Mouse (Mus musculus): ENCODE measurements around the gene Polr3h. TPM values are rescaled to one million over a fixed set of nuclear protein-coding genes. Genes with fewer than 3 reads are reported as not detected.
A peak's percentile ranks its signal among the peaks of the same experiment; 100 is the strongest.
"Not testable (repeated sequence)": the region's sequence is repeated elsewhere in the genome, so short reads cannot be mapped to it uniquely, and the experiment has no call there.

Polr3h gene
- total RNA-seq, 2 experiments from 2014 or later, result 5.8 to 7.2 TPM

DNA sequence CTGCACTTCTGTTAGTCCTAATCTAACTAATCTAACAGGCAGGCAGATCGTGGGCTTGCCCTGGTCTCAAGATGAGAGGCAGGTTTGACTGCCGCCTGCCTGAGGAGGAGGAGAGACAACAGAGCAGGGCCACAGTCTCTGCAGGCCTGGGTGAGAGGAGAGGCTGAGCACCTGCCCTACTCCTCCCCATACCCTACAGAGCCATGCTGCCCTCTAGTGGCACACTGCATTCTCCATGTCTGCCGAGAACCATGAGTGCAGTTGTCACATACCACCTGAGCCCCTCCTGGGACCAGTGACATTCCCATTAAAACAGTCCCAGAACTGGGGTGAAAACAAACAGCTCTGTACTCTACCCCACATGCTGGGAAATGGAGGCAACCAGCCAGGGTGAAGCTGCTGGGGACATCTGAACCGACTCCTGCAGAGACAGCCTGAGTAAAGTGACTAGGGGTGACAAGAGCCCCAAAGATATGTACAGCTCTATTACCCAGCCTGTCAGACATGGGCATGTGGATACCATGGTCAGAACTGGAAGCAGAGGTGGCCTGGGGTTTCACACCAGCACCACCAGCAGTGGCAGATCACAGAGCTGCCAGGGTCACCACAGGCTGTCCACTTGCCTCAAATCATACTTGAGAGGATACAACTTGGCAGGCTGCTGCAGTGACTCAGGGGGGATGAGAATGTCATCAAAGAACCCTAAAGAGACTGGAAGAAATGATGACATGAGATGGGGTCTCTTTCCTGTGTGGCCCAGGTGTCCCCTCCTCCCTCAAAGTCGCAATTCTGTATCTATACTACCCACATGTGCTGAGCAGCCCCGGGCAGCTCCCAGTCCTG is 8.2 kb downstream of the Polr3h start:
- DNase-seq (ENCODE audit: low spot score), result peak; percentile 83

DNA sequence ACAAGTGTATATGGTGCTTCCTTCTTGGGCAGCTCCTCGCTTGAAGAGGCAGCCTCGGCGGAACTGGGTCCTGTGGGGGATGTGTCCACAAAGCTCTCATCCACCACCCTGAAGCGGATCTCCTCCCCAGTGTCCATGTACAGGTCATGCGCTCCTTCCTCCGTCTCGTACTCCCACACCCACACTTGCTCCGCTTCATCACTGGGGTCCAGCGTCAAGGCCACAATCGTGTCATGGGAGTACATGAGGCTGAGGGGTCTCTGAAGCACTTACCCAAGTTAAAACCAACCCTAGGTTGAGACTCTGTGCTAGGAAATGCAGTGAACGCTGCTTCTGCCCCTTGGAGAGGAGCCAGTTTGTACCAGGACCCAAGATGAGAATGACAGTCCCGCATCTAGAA is 8.8 kb downstream of the Polr3h start:
- DNase-seq (ENCODE audit: low spot score), result no peak

DNA sequence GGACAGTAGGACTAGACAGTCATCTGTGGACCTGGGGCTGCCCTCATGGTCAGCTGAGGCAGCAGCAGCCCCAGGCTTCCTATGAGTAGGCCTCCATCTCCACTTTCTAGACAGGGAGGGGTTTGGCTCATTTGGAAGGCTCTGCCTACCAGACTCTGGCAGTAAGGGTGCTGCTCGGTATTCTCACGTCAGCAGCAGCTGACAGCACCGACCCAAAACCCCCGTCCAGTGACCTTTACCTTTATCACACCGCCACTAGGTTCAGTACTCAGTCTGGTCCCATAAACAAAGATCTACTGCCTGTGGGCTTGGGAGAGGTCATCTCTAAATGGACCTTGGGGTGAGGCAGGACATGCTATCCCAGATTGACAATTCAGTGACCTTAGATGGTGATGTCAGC is 10.4 kb downstream of the Polr3h start:
- DNase-seq (ENCODE audit: low spot score), result no peak

DNA sequence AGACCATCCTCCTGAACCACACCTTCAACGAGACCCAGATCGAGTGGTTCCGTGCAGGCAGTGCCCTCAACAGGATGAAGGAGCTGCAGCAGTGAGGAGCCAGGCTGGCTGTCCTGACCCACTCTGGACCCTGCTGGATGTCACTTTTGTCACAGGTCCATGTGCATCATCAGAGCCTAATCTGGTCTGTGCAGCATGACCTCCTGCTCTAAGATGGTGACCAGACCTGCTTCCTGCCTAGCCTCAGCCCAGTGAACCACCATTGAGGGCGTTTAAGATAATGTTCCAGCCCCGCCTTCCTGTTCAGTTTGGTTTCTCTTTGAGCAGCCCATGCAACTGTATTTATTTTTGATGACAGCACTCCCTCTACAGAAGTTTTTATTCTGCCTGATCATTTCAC is 11.4 kb downstream of the Polr3h start:
- no peak for DNase-seq (ENCODE audit: low spot score)

DNA sequence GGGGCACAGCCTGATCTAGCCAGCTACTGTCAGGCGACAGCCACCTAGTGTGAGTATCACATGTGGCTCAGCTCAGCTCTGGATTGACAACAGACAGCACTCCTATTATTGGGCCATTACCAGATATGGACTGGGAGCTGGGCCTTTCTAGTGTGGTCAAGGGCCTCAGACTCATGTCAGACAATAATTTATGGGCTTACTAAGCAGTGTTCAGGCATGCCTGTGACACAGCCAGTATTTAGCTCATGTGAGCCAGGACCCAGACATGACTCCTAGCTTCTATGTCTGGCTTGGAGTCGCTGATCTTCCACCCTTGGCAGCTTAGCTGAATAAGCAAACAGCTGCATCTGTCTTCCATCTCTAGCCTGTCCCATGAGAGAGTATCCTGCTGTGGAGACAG is 13.5 kb downstream of the Polr3h start:
- peak; percentile 60 for DNase-seq (ENCODE audit: low spot score)

DNA sequence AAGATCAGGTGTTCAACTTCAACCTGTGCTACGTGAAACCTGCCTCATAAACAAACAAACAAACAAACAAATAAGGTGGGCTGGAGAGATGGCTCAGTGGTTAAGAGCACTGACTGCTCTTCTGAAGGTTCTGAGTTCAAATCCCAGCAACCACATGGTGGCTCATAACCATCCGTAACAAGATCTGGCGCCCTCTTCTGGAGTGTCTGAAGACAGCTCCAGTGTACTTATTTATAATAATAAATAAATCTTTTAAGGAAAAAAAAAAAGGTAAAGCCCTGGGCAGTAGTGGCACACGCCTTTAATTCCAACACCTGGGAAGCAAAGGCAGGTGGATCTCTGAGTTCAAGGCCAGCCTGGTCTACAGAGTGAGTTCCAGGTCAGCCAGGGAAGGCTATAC is 17.3 kb downstream of the Polr3h start:
- DNase-seq (ENCODE audit: low spot score), result not testable (repeated sequence)

DNA sequence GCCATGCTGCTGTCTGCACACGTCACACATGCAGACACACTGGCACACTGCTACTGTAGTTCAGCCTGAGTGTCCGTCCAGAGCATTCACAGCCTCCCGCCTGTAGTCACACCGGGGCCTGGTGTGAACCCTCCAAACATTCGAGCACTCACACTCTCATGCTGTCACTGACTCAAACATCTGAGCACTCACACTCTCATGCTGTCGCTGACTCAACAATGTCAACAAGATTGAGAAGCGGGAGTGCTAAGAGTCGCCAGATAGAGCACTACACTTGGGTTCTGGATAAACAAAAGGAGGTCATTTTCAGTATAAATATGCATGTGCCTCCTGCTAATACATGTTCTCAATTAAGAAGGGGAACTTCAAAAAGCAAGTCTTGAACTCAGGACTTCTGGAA is 18.1 kb downstream of the Polr3h start:
- DNase-seq (ENCODE audit: low spot score), result no peak

DNA sequence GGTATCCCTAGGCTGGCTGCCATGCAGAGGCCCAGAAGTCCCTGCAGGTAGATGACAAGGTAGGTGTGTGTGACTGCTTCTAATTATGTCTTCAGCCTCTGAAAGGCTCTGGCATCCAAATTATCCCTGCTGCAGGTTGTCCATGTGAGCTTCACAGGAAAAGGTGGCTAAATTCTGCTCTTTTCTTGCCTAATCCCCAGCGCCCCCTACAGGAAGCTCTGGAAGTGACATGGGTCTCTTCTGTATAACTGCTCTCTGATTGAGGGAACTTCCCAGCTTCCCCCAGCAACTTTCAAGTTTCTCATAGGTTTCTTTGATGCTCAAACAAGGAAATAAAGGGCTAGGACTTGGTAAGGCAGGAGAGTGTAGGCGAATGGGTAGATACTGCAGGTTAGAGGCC is 21.1 kb downstream of the Polr3h start:
- peak; percentile 76 for DNase-seq (ENCODE audit: low spot score)

DNA sequence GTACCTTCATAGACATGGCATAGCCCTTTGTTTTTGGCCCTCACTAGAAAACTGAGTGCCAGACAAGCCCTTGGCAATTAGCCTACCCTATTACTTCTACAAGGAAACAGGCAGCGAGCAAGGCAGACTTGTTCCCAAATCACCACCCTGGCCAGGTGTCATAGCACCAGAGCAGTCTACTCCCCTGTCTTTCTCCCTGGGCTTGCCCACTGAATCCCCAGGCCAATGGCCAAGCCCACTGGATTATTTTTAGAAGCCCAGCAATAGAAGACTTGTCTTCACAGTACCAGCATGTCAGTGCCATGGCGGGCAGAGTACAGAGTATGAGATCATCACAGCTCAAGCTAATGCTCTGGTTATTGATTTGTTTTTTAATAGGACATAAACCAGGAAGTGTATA is 27.3 kb downstream of the Polr3h start:
- peak; percentile 53 for DNase-seq (ENCODE audit: low spot score)

DNA sequence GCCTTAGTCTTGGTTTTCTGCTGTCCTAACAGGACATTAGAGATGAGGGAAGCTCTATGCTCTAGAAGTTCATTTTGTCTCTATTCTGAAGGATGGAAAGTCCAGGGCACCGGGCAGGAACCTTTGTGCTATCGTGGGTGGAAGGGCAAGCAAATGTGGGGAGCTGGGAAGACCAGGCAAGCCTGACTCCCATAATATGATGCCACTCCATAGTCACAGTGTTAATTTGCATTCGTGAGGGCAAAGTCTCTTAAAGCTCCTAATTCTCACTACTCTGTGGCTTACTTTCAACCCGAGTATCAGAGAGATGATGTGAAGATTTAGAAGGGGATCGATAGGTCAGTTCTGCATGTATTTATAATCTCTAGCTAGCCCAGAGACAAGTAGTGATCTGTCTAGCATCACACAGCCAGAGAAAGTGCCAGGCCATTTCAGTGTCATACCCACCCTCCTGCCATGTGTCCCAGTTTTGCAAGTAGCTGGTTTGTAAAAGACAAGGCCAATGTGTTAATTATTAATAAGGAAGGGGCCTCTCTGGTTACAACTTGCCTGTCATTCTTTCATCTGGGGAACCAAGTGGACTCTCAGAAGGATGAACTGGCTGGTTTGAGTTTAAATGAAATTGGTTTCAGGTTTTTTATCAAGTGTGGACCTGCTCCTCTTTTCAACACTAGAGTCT is 28.3 kb downstream of the Polr3h start:
- no peak for DNase-seq (ENCODE audit: low spot score)

DNA sequence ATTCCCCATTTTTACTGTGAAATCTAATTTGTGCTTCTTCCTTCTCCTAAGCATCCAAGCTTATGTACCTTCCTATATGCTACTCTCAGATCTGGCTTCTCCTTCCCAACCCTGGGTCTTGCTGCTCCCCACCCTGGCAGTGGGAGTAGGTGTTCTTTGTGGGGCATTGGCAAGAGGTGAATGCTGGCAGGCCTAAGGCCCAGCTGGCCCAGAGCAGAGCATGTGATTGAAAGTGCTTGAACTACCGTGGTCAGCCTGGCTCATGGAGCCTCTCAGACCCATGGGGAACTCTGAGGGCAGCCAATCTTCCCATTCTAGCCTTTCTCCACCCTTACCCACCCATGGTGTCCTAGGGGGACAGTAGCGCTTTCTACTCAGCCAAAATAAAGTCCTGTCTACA is 29.6 kb downstream of the Polr3h start:
- no peak for DNase-seq (ENCODE audit: low spot score)

DNA sequence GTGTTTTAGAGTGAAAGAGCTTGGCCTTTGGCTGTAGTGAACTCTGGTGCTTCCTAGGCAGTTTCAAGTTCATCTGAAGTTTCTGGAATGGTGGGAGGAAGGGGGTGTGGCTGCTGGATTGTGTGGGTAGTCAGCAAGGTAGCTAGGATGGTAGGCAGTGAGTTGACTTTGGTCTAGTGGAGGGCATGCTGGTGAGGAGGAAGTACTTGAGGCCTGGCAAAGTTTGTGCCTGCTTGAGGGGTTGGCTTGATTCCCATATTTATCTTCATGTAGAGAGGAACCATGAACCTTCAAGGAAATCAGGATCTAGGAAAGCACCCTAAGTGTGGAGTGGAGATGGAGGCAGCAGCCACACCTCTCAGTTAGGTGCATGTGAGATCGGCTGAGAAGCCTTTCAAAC is 32.0 kb downstream of the Polr3h start:
- no peak for DNase-seq (ENCODE audit: low spot score)

DNA sequence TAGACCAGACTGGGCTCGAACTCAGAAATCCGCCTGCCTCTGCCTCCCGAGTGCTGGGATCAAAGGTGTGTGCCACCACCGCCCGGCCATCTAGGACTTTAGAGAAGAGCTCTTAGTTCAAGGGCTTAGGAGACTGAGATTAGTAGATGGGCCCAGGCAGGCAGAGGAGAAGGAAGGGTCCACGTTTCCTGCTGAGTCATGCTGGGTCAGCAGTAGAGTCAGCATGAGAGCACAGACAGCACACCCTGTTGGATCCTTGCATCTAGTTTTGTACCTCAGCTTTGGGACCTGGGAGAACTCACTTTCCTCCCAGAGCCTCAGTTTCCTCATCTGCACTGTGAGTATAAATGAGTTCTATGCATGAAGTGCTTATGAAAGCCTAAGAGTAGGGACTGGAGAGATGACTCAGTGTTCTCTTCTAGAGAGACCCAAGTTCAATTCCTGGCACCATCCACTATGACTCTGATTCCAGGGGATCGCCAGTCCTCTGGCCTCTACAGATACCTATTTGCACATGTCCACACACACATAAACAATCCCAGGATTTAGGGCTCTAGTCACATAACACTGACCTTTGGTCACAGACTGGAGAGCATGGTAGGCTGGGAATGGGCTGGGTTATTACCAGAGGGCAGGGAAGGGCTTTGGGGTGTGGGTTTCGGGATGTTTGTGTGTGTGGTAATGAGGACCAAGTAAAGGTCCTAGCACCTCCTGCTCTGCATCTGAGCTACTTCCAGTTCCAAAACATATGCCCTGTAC is 34.0 kb downstream of the Polr3h start:
- DNase-seq (ENCODE audit: low spot score), result no peak

DNA sequence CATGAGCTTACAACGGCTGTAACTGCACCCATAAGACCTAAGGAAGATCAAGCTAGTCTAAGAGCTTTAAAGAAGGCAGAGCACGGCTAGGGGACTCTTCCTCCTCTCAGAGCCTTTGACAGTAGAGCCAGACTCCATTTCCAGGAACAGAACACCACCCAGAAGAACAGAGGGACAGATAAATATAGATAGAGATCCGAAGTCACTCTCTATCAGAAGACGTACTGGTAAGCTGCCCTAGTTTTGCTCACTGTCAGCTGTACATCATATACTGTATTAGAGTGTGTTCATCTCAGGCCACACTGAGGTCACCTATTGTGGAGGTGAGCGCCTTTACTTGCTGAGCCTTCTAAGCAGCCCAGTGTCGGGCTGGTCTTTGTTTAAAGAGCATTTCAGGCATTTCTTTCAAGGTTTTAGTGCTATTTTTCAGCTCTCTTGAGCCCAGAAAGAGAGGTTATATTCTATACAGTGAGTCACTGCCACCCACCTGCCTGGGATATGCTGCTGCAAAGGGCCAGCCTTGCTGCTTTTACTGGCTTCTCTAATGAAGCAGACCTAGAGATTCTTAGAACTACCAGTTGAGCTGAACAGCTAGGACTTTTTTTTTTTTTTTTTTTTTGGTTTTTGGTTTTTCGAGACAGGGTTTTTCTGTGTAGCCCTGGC is 34.8 kb downstream of the Polr3h start:
- no peak for DNase-seq (ENCODE audit: low spot score)

DNA sequence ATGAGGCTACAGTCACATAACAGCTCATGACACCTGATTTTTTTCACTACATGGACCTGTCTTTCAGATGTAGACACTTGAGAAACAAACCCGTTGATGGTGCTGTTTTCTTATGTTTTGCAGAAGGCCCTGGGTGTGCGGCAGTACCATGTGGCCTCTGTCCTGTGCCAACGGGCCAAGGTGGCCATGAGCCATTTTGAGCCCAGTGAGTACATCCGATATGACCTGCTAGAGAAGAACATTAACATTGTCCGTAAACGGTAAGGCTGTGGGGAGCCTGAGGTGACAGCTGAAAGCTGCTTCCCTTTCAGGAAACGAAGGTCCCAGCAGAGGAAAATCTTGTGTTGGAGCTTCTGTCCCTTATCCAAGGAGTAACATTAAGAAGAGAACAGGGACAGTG is 36.9 kb downstream of the Polr3h start:
- DNase-seq (ENCODE audit: low spot score), result peak; percentile 78

DNA sequence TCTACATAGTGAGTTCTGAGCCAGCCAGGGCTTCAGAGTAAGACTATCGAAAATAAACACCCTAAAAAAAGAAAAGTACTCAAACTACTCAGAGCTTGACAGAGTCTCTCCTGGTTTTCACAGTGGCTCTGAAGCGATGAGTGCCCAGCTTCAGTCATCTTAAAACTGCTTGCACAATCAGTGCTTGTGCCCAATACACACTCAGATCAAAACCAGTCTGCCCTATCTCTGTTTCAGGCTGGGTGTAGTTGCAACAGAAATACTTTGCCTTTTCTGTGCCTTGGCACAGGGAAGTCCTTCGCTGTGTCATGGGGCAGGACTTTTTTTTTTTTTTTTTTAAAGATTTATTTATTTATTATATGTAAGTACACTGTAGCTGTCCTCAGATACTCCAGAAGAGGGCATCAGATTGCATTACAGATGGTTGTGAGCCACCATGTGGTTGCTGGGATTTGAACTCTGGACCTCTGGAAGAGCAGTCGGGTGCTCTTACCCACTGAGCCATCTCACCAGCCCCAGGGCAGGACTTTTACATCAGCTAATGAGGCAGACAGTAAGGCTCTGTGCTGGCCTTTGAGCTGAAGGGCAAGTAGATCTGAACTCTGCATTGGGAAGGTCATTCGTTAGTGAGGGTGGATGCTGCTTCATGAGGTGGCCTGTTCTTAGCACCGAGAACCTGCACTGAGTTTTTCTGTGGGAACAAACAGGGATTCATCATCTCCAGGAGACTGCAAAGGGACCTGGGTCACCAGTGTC is 39.1 kb downstream of the Polr3h start:
- DNase-seq (ENCODE audit: low spot score), result no peak

DNA sequence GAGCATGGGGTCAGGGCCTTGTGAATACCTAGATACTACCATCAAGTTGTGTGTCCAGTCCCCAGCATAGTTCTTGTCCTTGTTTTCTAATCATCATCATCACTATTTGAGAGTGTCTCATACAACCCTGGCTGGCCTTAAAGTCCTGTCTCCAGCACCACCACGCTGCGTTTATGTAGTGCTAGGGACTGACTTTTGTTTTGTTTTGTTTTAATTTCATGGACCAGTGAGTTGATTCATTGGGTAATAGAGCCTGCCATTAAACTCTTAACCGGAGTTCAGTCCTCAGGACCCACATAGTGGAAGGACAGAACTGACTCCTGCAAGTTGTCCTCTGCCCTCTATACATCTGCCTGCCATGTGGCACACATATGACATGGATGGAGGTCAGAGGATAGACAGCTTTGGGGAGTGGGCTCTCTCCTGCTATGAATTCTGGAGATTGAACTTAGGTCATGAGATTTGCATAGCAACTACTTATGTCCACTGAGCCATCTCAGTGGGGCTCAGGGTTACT is 40.6 kb downstream of the Polr3h start:
- DNase-seq (ENCODE audit: low spot score), result no peak

DNA sequence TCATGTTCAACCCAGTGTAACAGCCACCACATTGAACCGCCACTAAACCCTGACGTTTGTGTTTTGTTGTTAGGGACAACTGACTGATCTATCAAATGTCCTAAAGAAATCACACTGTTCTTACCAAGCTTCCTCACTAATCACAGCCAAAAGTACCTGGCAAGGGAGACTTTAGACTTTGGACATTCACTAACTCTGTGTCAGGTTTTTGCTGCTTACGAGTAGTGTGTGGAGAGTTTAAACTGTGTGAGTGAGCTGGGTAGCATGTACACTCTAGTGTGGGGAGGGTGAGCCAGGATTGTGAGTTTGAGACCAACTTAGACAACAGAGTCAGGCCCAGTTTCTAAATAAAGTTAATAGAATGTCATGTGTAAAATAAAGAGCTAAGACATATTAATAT is 43.7 kb downstream of the Polr3h start:
- no peak for DNase-seq (ENCODE audit: low spot score)

DNA sequence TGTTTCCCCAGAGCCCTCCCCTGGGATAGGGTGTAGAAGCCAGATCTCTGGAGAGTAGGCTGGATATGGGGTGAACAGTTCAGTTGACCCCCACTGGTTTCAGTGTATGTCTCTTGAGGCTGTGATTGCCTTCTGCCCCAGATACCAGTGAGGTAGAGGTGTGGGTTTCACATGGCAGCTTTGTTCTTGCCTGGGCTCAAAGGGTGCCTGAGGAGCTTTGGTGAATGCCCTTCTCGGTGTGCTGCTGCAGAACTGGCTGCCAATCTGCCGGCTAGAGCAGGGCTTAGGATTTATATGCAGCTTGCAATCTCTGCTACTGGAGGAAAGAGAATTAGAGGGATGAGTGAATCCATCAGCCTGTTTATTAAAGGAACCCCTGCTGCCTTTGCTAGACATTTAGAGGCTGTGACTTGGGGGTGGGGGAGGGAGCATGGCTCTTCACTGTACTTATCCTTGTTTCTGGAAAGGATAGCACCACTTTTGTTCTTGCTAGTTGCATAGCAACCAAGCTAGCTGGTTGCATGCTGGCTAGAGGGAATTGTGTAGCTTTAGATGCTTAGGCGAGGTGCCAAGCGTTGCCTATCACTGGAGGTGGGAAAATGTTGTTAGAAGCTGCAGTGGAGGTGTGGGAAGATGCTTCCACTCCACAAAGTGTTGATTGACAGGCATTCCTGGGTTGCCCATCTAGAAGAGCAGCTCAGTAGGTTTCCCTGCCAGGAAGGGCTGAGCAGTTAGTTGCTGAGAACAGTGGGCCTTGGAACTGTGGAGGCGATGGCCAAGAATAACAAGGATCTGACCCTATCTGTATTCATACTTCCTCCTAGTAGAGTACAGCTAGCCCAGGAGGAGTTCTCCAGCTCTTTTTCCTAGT is 46.3 kb downstream of the Polr3h start:
- DNase-seq (ENCODE audit: low spot score), result no peak
